Mouse (Mus musculus): ENCODE measurements around the gene BC117090. TPM values are rescaled to one million over a fixed set of nuclear protein-coding genes. Genes with fewer than 3 reads are reported as not detected.
"Not testable (repeated sequence)": the region's sequence is repeated elsewhere in the genome, so short reads cannot be mapped to it uniquely, and the experiment has no call there.

BC117090 gene
- polyA plus RNA-seq (2015; fragmentation: Nextera tagmentation; extraction: Ambion mirVana): 1.5 and 1.8 TPM in 2 replicates

GRCm38 (mm10) chr16:36334232-36334631, at the start of gene BC117090:
BC117090 (minus strand) TSS chr16:36334332.
- Histone ChIP-seq H3K36me3 (replicated peaks) (no peaks in the 10 kb centered on the region), H3K9me3 (replicated peaks) (no peaks in the 10 kb centered on the region), H3K9ac (no peak within 1 kb of the TSS), H3K4me3 (replicated peaks) (no peak within 1 kb of the TSS), H3K4me2 (no peak within 1 kb of the TSS), H3K4me1 (replicated peaks) (no peaks in the 10 kb centered on the region), H3K27ac (replicated peaks) (no peak within 1 kb of the TSS), H3K27me3 (no peaks in the 10 kb centered on the region)
- 36% methylated on average over 3 of the region's 3 CpGs for WGBS (ENCODE audit: insufficient replicate concordance)
- no peak for ATAC-seq (ENCODE audit: insufficient read depth)

- H3K27ac ChIP-seq (replicated peaks); H3K27me3 ChIP-seq; H3K4me2 ChIP-seq; H3K36me3 ChIP-seq (replicated peaks); H3K9ac ChIP-seq; ATAC-seq (ENCODE audit: insufficient read depth); H3K9me3 ChIP-seq (replicated peaks); H3K4me3 ChIP-seq (replicated peaks); H3K4me1 ChIP-seq (replicated peaks): not testable (repeated sequence)
- 40% methylated on average over 3 of the region's 3 CpGs for WGBS (ENCODE audit: insufficient replicate concordance)
Observed at GRCm38 (mm10) chr16:36367648-36368047, 33.5 kb upstream of the BC117090 start, which contains the start of gene BC100530. BC100530 (minus strand) TSS chr16:36367748.

GRCm38 (mm10) chr16:36337171-36337570, 3.0 kb upstream of the BC117090 start:
- no peak for ATAC-seq (ENCODE audit: insufficient read depth)
- no peaks in the 10 kb centered on the region for H3K9me3 ChIP-seq (replicated peaks)

GRCm38 (mm10) chr16:36319286-36319685, 14.8 kb downstream of the BC117090 start:
- no peak for ATAC-seq (ENCODE audit: insufficient read depth)

More at GRCm38 (mm10) chr16:36337171-36337570, 3.0 kb upstream of the BC117090 start:
- WGBS (ENCODE audit: insufficient replicate concordance): 41% methylated on average over 2 of the region's 2 CpGs
- Histone ChIP-seq H3K4me3 (replicated peaks) (no peak overlapping the region), H3K4me1 (replicated peaks) (no peaks in the 10 kb centered on the region), H3K27ac (replicated peaks) (no peak overlapping the region), H3K9ac (no peak overlapping the region), H3K27me3 (no peaks in the 10 kb centered on the region), H3K4me2 (no peak overlapping the region), H3K36me3 (replicated peaks) (no peaks in the 10 kb centered on the region)

GRCm38 (mm10) chr16:36316111-36316510, 18.0 kb downstream of the BC117090 start:
- WGBS (ENCODE audit: insufficient replicate concordance): 68% methylated on average over 6 of the region's 6 CpGs
- not testable (repeated sequence) for H3K36me3 ChIP-seq (replicated peaks); ATAC-seq (ENCODE audit: insufficient read depth)

More at GRCm38 (mm10) chr16:36319286-36319685, 14.8 kb downstream of the BC117090 start:
- Histone ChIP-seq H3K4me1 (replicated peaks) (no peaks in the 10 kb centered on the region), H3K36me3 (replicated peaks) (no peaks in the 10 kb centered on the region), H3K4me3 (replicated peaks) (no peak overlapping the region), H3K9ac (no peak overlapping the region), H3K4me2 (no peak overlapping the region), H3K27ac (replicated peaks) (no peak overlapping the region), H3K9me3 (replicated peaks) (no peaks in the 10 kb centered on the region), H3K27me3 (no peaks in the 10 kb centered on the region)

GRCm38 (mm10) chr16:36307631-36308030, 26.5 kb downstream of the BC117090 start:
- no peak overlapping the region for H3K27ac ChIP-seq (replicated peaks)
- WGBS (ENCODE audit: insufficient replicate concordance): 29% methylated on average over 4 of the region's 4 CpGs
- no peaks in the 10 kb centered on the region for H3K36me3 ChIP-seq (replicated peaks)
- no peak overlapping the region for H3K4me2 ChIP-seq
- no peak overlapping the region for H3K4me3 ChIP-seq (replicated peaks)
- H3K9me3 ChIP-seq (replicated peaks): no peaks in the 10 kb centered on the region
- no peaks in the 10 kb centered on the region for H3K4me1 ChIP-seq (replicated peaks)
- no peak overlapping the region for H3K9ac ChIP-seq
- ATAC-seq (ENCODE audit: insufficient read depth): no peak
- H3K27me3 ChIP-seq: no peaks in the 10 kb centered on the region

More at GRCm38 (mm10) chr16:36316111-36316510, 18.0 kb downstream of the BC117090 start:
- not testable (repeated sequence) for H3K9ac ChIP-seq; H3K27ac ChIP-seq (replicated peaks); H3K9me3 ChIP-seq (replicated peaks); H3K4me2 ChIP-seq; H3K27me3 ChIP-seq; H3K4me1 ChIP-seq (replicated peaks); H3K4me3 ChIP-seq (replicated peaks)

- 38% methylated on average over 4 of the region's 4 CpGs for WGBS (ENCODE audit: insufficient replicate concordance)
- H3K4me3 ChIP-seq (replicated peaks): no peak overlapping the region
- no peaks in the 10 kb centered on the region for H3K9me3 ChIP-seq (replicated peaks)
- no peaks in the 10 kb centered on the region for H3K4me1 ChIP-seq (replicated peaks)
- no peaks in the 10 kb centered on the region for H3K36me3 ChIP-seq (replicated peaks)
- H3K27ac ChIP-seq (replicated peaks): no peak overlapping the region
- no peak overlapping the region for H3K4me2 ChIP-seq
- no peak overlapping the region for H3K9ac ChIP-seq
- ATAC-seq (ENCODE audit: insufficient read depth): no peak
- no peaks in the 10 kb centered on the region for H3K27me3 ChIP-seq
Observed at GRCm38 (mm10) chr16:36289140-36289539, 45.0 kb downstream of the BC117090 start.

GRCm38 (mm10) chr16:36276796-36277195, 57.3 kb downstream of the BC117090 start, which contains the start of gene Stfa1:
Stfa1 (plus strand) TSS chr16:36276951.
- not testable (repeated sequence) for H3K27ac ChIP-seq (replicated peaks)

More at GRCm38 (mm10) chr16:36276796-36277195, 57.3 kb downstream of the BC117090 start, which contains the start of gene Stfa1:
- 61% methylated on average over 4 of the region's 4 CpGs for WGBS (ENCODE audit: insufficient replicate concordance)
- H3K4me2 ChIP-seq; ATAC-seq (ENCODE audit: insufficient read depth); H3K9me3 ChIP-seq (replicated peaks); H3K36me3 ChIP-seq (replicated peaks); H3K9ac ChIP-seq; H3K4me1 ChIP-seq (replicated peaks); H3K27me3 ChIP-seq: not testable (repeated sequence)
- H3K4me3 ChIP-seq (replicated peaks): peak within 1 kb of the TSS; percentile 1; the same call in 1 of the 2 replicates

Other genes with a start within 250 kb of the BC117090 start
- gene Csta1, start 203.1 kb downstream of the BC117090 start, polyA plus RNA-seq (2015; fragmentation: Nextera tagmentation; extraction: Ambion mirVana): 0.03 TPM in 1 of 2 replicates, not detected in the other
- 56.4 and 66.8 TPM in 2 replicates for gene Stfa2l1, start 177.5 kb downstream of the BC117090 start, polyA plus RNA-seq (2015; fragmentation: Nextera tagmentation; extraction: Ambion mirVana)
- gene Gm5483, start 150.1 kb downstream of the BC117090 start, polyA plus RNA-seq (2015; fragmentation: Nextera tagmentation; extraction: Ambion mirVana): 193 and 234 TPM in 2 replicates
- gene Gm5416, start 123.9 kb downstream of the BC117090 start, polyA plus RNA-seq (2015; fragmentation: Nextera tagmentation; extraction: Ambion mirVana): 6.7 TPM in 2 replicates
- 14.7 and 17.8 TPM in 2 replicates for gene 2010005H15Rik, start 112.9 kb downstream of the BC117090 start, polyA plus RNA-seq (2015; fragmentation: Nextera tagmentation; extraction: Ambion mirVana)
- 449 and 596 TPM in 2 replicates for gene Stfa1, start 57.4 kb downstream of the BC117090 start, polyA plus RNA-seq (2015; fragmentation: Nextera tagmentation; extraction: Ambion mirVana)
- 382 and 487 TPM in 2 replicates for gene BC100530, start 33.4 kb upstream of the BC117090 start, polyA plus RNA-seq (2015; fragmentation: Nextera tagmentation; extraction: Ambion mirVana)
- gene Stfa2, start 74.1 kb upstream of the BC117090 start, polyA plus RNA-seq (2015; fragmentation: Nextera tagmentation; extraction: Ambion mirVana): 33.2 and 37.7 TPM in 2 replicates
- gene Stfa3, start 121.1 kb upstream of the BC117090 start, polyA plus RNA-seq (2015; fragmentation: Nextera tagmentation; extraction: Ambion mirVana): 68.5 and 84.9 TPM in 2 replicates
- gene Casr, start 227.8 kb upstream of the BC117090 start, polyA plus RNA-seq (2015; fragmentation: Nextera tagmentation; extraction: Ambion mirVana): not detected in 2 replicates

All from liver, embryonic 15.5 days (tissue).